Mouse (Mus musculus) liver, embryonic 14.5 days (tissue): ENCODE results near the gene Nap1l5.

Experiments used
- CTCF ChIP-seq: IDR thresholded peaks from 2 replicates; pipeline ENCODE4 v1.5.1; 2016; ENCODE audit warnings: antibody characterized with exemption, low read depth, control low read depth
- EP300 ChIP-seq: IDR thresholded peaks from 2 replicates; pipeline ENCODE4 v1.6.1; 2016; ENCODE audit warnings: antibody characterized with exemption, low read depth

DNA sequence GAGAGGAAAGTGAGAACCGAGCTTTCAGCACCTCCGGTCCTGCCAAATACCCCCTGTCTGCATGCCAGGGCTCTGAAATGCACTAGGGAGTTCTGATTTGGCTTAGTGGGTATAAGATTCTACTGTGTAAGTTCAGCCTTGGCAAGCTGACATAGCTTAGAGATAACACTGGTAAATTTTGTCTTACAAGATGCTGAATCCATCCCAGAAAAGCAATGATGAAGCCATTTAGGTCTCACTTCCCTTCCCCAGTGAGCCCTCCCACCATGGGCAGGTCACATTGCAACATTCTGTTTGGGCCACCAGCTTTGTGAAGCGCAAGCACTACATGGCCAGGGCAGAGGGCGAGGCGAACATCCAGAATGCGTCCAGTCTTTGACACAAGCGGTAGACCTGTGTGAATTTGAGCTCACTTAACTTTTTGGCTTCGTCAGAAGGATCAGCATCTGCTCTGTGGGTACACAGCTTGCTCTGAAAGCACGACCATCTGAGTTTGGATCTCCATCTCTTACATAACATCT is 23.1 kb upstream of the Nap1l5 start:
- no peak for TF ChIP-seq CTCF
- no peak for TF ChIP-seq EP300
